Mouse (Mus musculus): ENCODE measurements at regions not wholly inside any gene's neighbourhood (a gene's known extent, or its start where the extent isn't known, plus 50 kb on each side); places are given as distances from the start of the nearest gene placed in this dataset.

- Histone ChIP-seq H3K27me3 (ENCODE audit: control insufficient read depth, insufficient read depth, low read length) (no peaks in the 10 kb centered on the region), H3K9me3 (replicated peaks; ENCODE audit: control insufficient read depth, low read length) (no peaks in the 10 kb centered on the region), H3K4me2 (ENCODE audit: low read depth, low read length) (no peak overlapping the region), H3K9ac (ENCODE audit: low read length) (0 out of 2 replicates have a peak overlapping the region, but pooled peaks have one; percentile 7), H3K36me3 (ENCODE audit: control insufficient read depth, insufficient read depth) (no peaks in the 10 kb centered on the region), H3K4me1 (ENCODE audit: control insufficient read depth, insufficient read depth, low read length) (peaks cover 15% of the 10 kb centered on the region), H3K27ac (ENCODE audit: low read length) (peak overlapping the region; percentile 29; the same call in 1 of the 2 replicates), H3K4me3 (ENCODE audit: low read length) (no peak overlapping the region)
- peak; percentile 28; the same call in 1 of the 2 replicates for ATAC-seq (replicated peaks; ENCODE audit: extremely low read depth, insufficient read depth, low FRiP score)
- 11% methylated on average over 6 of the region's 6 CpGs for WGBS
Observed at GRCm38 (mm10) chr4:62805841-62806240, 159.5 kb upstream of the Zfp618 start.

- peak; percentile 74 for ATAC-seq (replicated peaks; ENCODE audit: extremely low read depth, insufficient read depth, low FRiP score)
- Histone ChIP-seq H3K4me1 (ENCODE audit: control insufficient read depth, insufficient read depth, low read length) (peaks cover 15% of the 10 kb centered on the region), H3K4me3 (ENCODE audit: low read length) (no peak overlapping the region), H3K9me3 (replicated peaks; ENCODE audit: control insufficient read depth, low read length) (no peaks in the 10 kb centered on the region), H3K9ac (ENCODE audit: low read length) (no peak overlapping the region), H3K4me2 (ENCODE audit: low read depth, low read length) (no peak overlapping the region), H3K27ac (ENCODE audit: low read length) (no peak overlapping the region), H3K27me3 (ENCODE audit: control insufficient read depth, insufficient read depth, low read length) (no peaks in the 10 kb centered on the region), H3K36me3 (ENCODE audit: control insufficient read depth, insufficient read depth) (no peaks in the 10 kb centered on the region)
- 52% methylated on average over 2 of the region's 2 CpGs for WGBS
Observed at GRCm38 (mm10) chr4:62806786-62807185, 158.6 kb upstream of the Zfp618 start.

- WGBS: 70% methylated on average over 12 of the region's 12 CpGs
- no peaks in the 10 kb centered on the region for H3K9me3 ChIP-seq (replicated peaks; ENCODE audit: control insufficient read depth, low read length)
- no peak overlapping the region for H3K27ac ChIP-seq (ENCODE audit: low read length)
- no peak overlapping the region for H3K4me2 ChIP-seq (ENCODE audit: low read depth, low read length)
- no peak overlapping the region for H3K9ac ChIP-seq (ENCODE audit: low read length)
- H3K4me3 ChIP-seq (ENCODE audit: low read length): no peak overlapping the region
- no peaks in the 10 kb centered on the region for H3K27me3 ChIP-seq (ENCODE audit: control insufficient read depth, insufficient read depth, low read length)
- H3K36me3 ChIP-seq (ENCODE audit: control insufficient read depth, insufficient read depth): no peaks in the 10 kb centered on the region
- ATAC-seq (replicated peaks; ENCODE audit: extremely low read depth, insufficient read depth, low FRiP score): no peak
- H3K4me1 ChIP-seq (ENCODE audit: control insufficient read depth, insufficient read depth, low read length): peaks cover 15% of the 10 kb centered on the region
Observed at GRCm38 (mm10) chr4:62807926-62808552, 157.3 kb upstream of the Zfp618 start.

- Histone ChIP-seq H3K4me1 (ENCODE audit: control insufficient read depth, insufficient read depth, low read length) (peaks cover 15% of the 10 kb centered on the region), H3K4me2 (ENCODE audit: low read depth, low read length) (no peak overlapping the region), H3K9me3 (replicated peaks; ENCODE audit: control insufficient read depth, low read length) (no peaks in the 10 kb centered on the region), H3K4me3 (ENCODE audit: low read length) (no peak overlapping the region), H3K27ac (ENCODE audit: low read length) (no peak overlapping the region), H3K36me3 (ENCODE audit: control insufficient read depth, insufficient read depth) (no peaks in the 10 kb centered on the region), H3K27me3 (ENCODE audit: control insufficient read depth, insufficient read depth, low read length) (no peaks in the 10 kb centered on the region), H3K9ac (ENCODE audit: low read length) (no peak overlapping the region)
- WGBS: 92% methylated on average over 12 of the region's 12 CpGs
- no peak for ATAC-seq (replicated peaks; ENCODE audit: extremely low read depth, insufficient read depth, low FRiP score)
Observed at GRCm38 (mm10) chr4:62808553-62808950, 156.8 kb upstream of the Zfp618 start.

GRCm38 (mm10) chr4:62809048-62809447 is 156.3 kb upstream of the Zfp618 start:
- H3K27me3 ChIP-seq (ENCODE audit: control insufficient read depth, insufficient read depth, low read length): no peaks in the 10 kb centered on the region
- no peaks in the 10 kb centered on the region for H3K36me3 ChIP-seq (ENCODE audit: control insufficient read depth, insufficient read depth)
- H3K4me2 ChIP-seq (ENCODE audit: low read depth, low read length): peak overlapping the region; percentile 4; the same call in 1 of the 2 replicates
- peaks cover 15% of the 10 kb centered on the region for H3K4me1 ChIP-seq (ENCODE audit: control insufficient read depth, insufficient read depth, low read length)
- 27% methylated on average over 4 of the region's 4 CpGs for WGBS
- H3K4me3 ChIP-seq (ENCODE audit: low read length): no peak overlapping the region
- H3K9me3 ChIP-seq (replicated peaks; ENCODE audit: control insufficient read depth, low read length): no peaks in the 10 kb centered on the region
- no peak overlapping the region for H3K27ac ChIP-seq (ENCODE audit: low read length)
- peak; percentile 61 for ATAC-seq (replicated peaks; ENCODE audit: extremely low read depth, insufficient read depth, low FRiP score)
- H3K9ac ChIP-seq (ENCODE audit: low read length): no peak overlapping the region

- WGBS: 85% methylated on average over 2 of the region's 2 CpGs
- Histone ChIP-seq H3K36me3 (ENCODE audit: control insufficient read depth, insufficient read depth) (no peaks in the 10 kb centered on the region), H3K4me3 (ENCODE audit: low read length) (no peak overlapping the region), H3K27me3 (ENCODE audit: control insufficient read depth, insufficient read depth, low read length) (no peaks in the 10 kb centered on the region), H3K9ac (ENCODE audit: low read length) (no peak overlapping the region), H3K4me2 (ENCODE audit: low read depth, low read length) (no peak overlapping the region), H3K9me3 (replicated peaks; ENCODE audit: control insufficient read depth, low read length) (no peaks in the 10 kb centered on the region), H3K27ac (ENCODE audit: low read length) (no peak overlapping the region), H3K4me1 (ENCODE audit: control insufficient read depth, insufficient read depth, low read length) (no peaks in the 10 kb centered on the region)
- ATAC-seq (replicated peaks; ENCODE audit: extremely low read depth, insufficient read depth, low FRiP score): no peak
Observed at GRCm38 (mm10) chr4:62819889-62820288, 145.5 kb upstream of the Zfp618 start.

- Histone ChIP-seq H3K4me2 (ENCODE audit: low read depth, low read length) (no peak overlapping the region), H3K9ac (ENCODE audit: low read length) (no peak overlapping the region), H3K4me3 (ENCODE audit: low read length) (no peak overlapping the region), H3K27me3 (ENCODE audit: control insufficient read depth, insufficient read depth, low read length) (no peaks in the 10 kb centered on the region), H3K36me3 (ENCODE audit: control insufficient read depth, insufficient read depth) (no peaks in the 10 kb centered on the region), H3K27ac (ENCODE audit: low read length) (no peak overlapping the region), H3K9me3 (replicated peaks; ENCODE audit: control insufficient read depth, low read length) (no peaks in the 10 kb centered on the region), H3K4me1 (ENCODE audit: control insufficient read depth, insufficient read depth, low read length) (no peaks in the 10 kb centered on the region)
- 25% methylated on average over 2 of the region's 2 CpGs for WGBS
- ATAC-seq (replicated peaks; ENCODE audit: extremely low read depth, insufficient read depth, low FRiP score): no peak
Observed at GRCm38 (mm10) chr4:62821288-62821687, 144.1 kb upstream of the Zfp618 start.

GRCm38 (mm10) chr4:62822568-62822967 is 142.8 kb upstream of the Zfp618 start:
- no peak overlapping the region for H3K9ac ChIP-seq (ENCODE audit: low read length)
- no peak overlapping the region for H3K4me3 ChIP-seq (ENCODE audit: low read length)
- no peaks in the 10 kb centered on the region for H3K9me3 ChIP-seq (replicated peaks; ENCODE audit: control insufficient read depth, low read length)
- no peaks in the 10 kb centered on the region for H3K27me3 ChIP-seq (ENCODE audit: control insufficient read depth, insufficient read depth, low read length)
- ATAC-seq (replicated peaks; ENCODE audit: extremely low read depth, insufficient read depth, low FRiP score): no peak
- no peak overlapping the region for H3K27ac ChIP-seq (ENCODE audit: low read length)
- no peaks in the 10 kb centered on the region for H3K36me3 ChIP-seq (ENCODE audit: control insufficient read depth, insufficient read depth)
- no peaks in the 10 kb centered on the region for H3K4me1 ChIP-seq (ENCODE audit: control insufficient read depth, insufficient read depth, low read length)
- H3K4me2 ChIP-seq (ENCODE audit: low read depth, low read length): no peak overlapping the region
- WGBS: 35% methylated on average over 7 of the region's 7 CpGs

GRCm38 (mm10) chr4:62823082-62823481 is 142.3 kb upstream of the Zfp618 start:
- no peak overlapping the region for H3K9ac ChIP-seq (ENCODE audit: low read length)
- no peak overlapping the region for H3K4me3 ChIP-seq (ENCODE audit: low read length)
- H3K9me3 ChIP-seq (replicated peaks; ENCODE audit: control insufficient read depth, low read length): no peaks in the 10 kb centered on the region
- H3K4me1 ChIP-seq (ENCODE audit: control insufficient read depth, insufficient read depth, low read length): no peaks in the 10 kb centered on the region
- WGBS: 71% methylated on average over 7 of the region's 7 CpGs
- no peaks in the 10 kb centered on the region for H3K36me3 ChIP-seq (ENCODE audit: control insufficient read depth, insufficient read depth)
- H3K27ac ChIP-seq (ENCODE audit: low read length): no peak overlapping the region
- ATAC-seq (replicated peaks; ENCODE audit: extremely low read depth, insufficient read depth, low FRiP score): no peak
- H3K27me3 ChIP-seq (ENCODE audit: control insufficient read depth, insufficient read depth, low read length): no peaks in the 10 kb centered on the region
- H3K4me2 ChIP-seq (ENCODE audit: low read depth, low read length): no peak overlapping the region

Data from heart, embryonic 16.5 days (tissue).